Mouse (Mus musculus) heart, adult 8-10 months (tissue): Measurements from ENCODE around the gene Mylpf. TPM values are rescaled to one million over a fixed set of nuclear protein-coding genes. Genes with fewer than 3 reads are reported as not detected.
"Not testable (repeated sequence)": the region's sequence is repeated elsewhere in the genome, so short reads cannot be mapped to it uniquely, and the experiment has no call there.

ENCODE experiments used
- DNase-seq: peaks from one replicate; pipeline ENCODE4 v3.0.0; 2022; ENCODE audit warnings: low spot score
- total RNA-seq, 4 experiments: library from RNA; stranded (reverse); gene quantifications; 2 replicates each; pipeline ENCODE4 v1.2.4; 2022

Gene Mylpf
- total RNA-seq = 10 to 100 TPM in 1 of 4 experiments, 1 to 10 TPM in 3; 6.2 to 14.1 (median 8.2) TPM

DNA sequence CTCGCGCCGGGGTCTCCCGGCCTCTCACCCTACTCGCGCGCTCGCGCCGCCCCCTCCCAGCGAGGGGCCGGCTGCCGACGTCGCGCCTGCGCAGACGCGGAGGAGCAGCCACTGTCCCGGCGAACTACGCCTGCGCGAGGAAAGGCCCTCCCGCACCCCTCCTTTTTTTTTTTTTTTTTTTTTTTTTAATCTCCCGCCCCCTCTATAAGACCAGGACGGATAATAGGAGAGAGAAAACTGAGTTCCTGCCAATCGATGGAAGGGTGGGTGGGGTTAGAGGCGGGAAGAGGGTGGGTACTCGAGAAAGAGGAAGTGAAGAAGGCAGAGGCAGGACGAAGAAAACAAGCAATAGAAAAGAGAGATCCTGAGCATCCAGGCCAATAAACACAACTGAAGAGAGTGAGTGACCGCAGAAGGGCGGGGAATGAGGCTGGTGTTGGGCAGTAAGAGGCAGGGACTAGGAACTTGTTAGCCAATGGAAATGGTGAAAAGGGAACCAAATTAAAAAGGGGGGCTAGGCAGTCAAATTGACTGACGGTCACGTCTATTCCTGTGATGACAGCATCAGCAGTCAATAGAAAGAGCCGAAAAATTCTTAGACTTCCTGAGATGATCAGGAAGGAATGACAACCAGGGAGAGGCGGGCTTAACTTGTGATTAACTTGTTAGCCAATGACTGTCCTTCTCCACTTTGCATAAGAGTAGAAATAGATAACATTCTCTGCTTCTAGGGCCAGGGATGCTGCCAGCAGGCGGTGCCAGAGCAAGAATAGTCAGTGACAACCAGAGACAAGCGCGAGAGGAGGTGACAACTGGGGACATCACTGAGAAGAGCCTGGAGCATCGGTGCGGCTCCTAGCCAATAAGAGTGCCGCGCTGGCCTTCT is at the start of gene Mylpf:
Gene Mylpf, plus strand, starts transcription at position 338 of the 886 bp plus-strand sequence.
- DNase-seq = peak; percentile 97

DNA sequence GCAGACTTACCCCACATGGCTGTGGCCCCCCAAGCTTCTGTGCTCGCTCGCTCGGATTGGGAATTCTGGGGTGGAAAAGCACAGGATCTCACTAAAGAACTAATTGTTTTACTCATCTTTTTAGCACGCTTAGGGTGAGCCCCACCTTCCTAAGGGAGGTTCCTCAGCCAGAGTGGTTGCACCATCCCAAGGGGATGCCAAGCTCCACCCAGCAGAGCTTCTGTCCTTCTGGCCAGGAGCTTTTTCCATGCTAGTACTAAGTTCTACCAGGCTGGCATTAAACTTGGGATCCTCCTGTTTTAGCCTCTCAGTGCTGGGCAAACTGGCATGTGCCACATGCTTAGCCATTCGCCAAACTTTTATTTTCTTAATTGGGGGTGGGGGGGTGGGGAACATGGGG is 46.1 kb upstream of the Mylpf start:
- DNase-seq = no peak

DNA sequence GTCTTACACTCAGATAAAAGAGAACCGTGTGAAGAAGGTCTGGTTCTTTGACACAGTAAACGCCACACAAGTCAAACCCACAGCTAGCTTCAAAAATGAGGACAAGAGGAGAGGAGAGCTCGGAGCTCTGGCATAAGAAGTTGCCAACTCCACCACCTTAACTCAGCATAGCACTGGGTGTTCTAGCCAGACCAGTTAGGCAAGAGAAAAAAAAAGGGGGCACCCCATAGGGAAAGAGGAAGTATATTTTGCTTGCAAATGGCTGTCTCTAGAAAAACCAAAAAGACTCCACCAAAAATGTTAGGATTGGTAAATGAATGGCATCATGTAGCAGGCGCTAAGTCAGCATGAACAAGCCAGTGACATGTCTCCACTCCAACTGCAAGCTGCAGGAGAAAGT is 44.7 kb upstream of the Mylpf start:
- DNase-seq = no peak

DNA sequence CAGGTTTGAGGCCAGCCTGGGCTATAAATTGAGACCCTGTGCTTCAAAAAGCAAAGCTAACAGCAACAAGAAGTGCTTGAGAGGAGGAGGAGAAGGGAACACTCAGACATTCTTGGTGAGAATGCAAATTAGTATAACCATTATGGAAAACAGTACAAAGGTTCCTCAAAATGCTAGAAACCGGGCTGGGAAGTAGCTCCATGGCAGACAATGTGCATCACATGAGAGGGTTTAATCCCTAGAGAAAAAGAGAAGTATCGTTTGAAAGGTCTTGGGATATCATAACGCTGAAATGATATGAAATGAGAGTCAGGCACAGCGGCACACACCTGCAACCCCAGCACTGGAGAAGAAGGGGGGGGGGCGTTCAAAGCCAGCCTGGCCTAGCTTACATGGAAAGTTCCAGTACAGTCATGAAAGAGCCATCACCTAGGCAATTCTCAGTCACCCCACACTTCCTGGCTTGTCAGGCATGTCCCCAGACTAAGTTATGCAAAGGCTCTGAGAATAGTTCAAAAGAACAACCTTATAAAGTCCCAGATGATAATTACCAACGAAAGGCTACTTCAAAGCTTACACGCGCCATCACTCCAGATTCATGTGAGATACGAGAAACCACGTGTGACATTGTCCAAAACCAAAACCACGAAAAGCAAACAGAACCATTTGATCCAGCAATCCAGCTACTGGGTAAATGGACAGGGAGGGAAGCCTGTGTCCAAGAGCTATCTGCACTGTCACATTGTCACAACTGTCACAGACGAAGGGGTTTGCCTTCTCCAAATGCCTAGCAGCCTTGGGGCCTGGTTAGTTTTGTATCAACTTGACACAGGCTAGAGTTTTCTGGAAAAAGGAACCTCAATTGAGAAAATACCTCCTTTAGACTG is 42.8 kb upstream of the Mylpf start:
- DNase-seq = no peak

DNA sequence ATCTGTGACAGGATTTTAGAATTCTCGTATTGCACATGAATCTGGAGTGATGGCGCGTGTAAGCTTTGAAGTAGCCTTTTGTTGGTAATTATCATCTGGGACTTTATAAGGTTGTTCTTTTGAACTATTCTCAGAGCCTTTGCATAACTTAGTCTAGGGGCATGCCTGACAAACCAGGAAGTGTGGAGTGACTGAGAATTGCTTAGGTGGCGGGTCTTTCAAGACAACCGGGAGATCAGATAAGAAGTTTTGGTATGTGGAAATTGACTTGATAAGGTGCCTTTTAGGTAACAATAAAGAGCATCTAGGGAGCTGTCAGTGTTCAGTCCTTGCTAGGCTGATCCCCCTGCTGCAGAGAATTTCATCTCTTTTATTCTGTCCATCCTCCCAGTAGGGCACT is 42.2 kb upstream of the Mylpf start:
- no peak for DNase-seq

- no peak for DNase-seq
Measured at GRCm38 (mm10) chr7:127176937-127177336, 31.8 kb upstream of the Mylpf start.

DNA sequence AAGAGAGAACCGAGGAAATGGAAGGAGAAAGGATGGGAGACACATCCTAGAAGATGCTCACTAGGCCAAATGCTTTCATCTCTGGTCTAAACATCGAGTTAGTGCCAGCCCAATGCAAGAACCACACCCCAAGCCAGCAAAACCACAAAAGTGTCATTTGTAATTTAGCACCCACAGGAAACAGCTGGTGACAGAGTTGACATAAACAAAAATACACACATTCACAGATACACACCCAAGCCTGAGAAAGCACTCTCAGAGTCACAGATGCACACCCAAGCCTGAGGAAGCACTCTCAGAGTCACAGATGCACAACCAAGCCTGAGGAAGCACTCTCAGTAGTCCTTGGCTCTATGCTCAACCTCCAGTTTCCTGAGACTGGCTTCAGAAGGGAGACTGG is 27.9 kb upstream of the Mylpf start:
- no peak for DNase-seq

DNA sequence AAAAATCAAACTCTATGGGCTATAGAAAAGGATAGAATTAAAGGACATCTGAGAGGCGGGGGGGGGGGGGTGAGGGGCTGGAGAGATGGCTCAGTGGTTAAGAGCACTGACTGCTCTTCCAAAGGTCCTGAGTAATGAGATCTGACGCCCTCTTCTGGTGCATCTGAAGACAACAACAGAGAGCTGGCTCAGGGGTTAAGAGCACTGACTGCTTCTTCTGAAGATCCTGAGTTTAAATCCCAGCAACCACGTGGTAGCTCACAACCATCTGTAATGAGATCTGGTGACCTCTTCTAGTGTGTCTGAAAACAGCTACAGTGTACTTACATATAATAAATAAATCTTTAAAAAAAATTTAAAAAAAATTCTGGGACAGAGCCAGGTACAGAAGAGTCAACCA is 27.0 kb upstream of the Mylpf start:
- DNase-seq = not testable (repeated sequence)

DNA sequence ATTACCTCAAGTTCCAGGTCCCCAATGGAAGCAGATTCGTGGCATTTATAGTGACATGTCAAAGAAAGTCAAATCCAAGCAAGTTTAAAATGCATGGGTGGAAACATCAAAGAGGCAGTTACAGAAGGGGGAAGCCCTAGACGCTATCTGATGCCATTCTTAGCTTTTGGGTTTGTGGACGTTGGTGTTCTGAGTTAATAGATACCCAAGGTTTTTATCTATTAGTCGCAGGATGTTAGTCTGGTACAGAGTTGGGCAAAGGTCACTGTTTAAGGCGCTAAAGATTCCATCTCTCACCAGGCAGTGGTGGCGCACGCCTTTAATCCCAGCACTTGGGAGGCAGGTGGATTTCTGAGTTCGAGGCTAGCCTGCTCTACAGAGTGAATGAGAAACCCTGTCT is 25.3 kb upstream of the Mylpf start:
- DNase-seq = no peak

DNA sequence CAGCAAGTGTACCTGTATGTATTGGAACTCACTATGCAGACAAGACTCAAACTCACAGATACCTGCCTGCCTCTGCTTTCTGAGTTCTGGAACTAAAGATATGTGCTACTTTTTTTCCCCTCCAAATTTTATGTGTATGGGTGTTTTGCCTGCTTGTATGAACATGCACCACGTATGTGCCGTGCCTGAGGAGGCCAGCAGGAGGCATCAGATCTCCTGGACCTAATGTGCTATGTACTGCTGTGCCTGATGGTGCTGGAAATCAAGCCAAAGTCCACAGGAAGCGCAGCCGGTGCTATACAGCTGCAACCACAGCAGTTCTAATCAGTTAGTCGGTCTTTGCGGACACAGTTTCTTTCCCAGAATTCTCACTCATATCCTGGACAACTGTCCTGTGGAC is 24.9 kb upstream of the Mylpf start:
- DNase-seq = no peak

DNA sequence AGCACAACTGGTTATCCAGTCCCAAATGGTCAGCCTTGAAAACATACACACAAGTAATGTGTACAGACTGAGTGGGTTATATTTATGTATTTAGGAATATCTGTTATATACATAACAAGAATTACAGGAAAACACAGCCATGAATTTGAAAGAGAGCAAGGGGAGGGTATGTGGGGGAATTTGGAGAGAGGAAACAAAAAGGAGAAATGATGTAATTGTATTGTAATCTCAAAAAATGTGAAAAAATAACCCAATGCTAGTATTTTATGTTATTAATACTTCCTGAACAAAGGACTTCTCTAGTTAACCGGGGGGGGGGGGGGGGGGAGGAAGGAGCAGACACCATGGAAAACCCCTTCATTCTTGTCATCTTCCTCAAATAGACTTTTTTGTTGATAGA is 24.0 kb upstream of the Mylpf start:
- DNase-seq = no peak

GRCm38 (mm10) chr7:127185601-127186000 is 23.1 kb upstream of the Mylpf start:
- no peak for DNase-seq

DNA sequence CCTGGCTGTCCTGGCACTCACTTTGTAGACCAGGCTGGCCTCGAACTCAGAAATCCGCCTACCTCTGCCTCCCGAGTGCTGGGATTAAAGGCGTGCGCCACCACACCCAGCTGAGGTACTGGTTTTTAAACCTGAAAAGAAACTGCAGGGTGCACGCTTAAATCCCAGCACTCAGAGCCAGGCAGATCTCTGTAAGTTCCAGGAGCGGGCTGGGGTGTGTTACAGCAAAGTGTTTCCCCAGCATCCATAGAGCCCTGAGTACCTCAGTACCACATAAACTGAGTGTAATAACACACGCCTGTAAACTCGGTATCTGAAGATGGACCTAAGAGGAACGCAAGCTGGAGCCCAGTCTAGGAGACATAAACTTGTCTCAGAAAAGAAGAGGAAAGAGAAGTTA is 21.3 kb upstream of the Mylpf start:
- DNase-seq = no peak

DNA sequence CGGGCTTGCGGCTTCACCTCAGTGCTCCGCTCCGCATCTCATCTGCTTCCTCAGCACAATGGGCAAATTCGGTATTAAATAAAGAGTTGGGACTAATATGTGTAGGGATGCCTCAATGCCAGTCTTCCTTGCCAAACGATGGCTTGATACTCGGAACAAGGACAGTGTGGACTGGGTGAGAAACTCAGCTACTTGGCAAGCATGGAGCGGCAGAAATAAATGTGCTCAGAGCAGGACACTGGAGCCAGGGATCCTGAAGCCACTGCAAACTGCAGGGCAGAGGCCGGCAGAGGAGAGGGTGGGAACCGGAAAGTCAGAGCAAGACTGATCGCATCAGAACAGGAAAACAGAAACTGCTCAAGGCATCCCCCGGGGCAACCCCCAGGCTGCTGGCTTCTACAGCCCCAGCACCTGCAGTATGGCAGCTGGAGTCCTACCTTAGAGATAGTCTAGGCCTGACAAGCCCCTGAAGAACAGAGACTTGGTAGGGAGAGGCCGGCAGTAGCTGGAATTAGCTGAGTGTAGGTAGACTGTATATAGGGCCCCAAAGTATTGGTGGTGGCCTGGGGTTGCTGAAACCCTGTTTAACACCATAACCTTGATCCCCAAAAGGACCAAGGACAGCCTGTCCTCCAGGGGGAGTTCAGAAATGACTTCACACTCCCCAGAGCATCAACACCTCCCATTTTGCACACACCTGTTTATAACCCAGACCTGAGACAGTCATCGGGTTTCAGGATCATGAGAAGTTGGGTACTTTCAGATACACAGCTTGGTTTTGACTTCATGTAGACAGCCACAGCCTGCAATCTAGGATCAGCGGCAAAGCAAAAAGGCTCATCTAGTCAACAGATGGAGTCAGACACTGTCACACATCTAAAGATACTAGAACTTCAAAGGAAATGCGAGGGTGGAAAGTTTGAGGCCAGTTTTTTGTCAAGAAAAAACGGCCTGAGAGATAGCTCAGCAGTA is 20.1 kb upstream of the Mylpf start:
- DNase-seq = no peak

GRCm38 (mm10) chr7:127190672-127191071 is 18.0 kb upstream of the Mylpf start:
- no peak for DNase-seq

DNA sequence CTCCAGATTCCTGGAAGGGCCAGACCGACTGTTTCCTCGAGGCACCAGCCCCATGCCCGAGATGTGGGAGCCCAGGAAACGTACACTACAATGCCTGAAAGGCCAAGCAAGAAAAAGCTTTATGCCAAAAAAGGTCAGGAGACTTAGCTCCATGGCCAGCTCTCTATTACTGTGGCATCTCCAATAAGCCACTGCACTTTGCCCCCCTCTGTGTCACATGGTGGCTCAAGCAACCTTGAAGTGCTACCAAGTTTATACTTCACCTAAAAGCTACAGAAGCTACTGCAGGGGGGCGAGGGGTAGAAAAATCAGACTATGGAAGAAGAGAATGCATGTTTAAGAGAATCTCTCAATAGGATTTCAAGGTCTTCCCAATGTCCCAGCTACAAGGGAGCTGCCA is 15.7 kb upstream of the Mylpf start:
- no peak for DNase-seq

GRCm38 (mm10) chr7:127194011-127194632 is 14.6 kb upstream of the Mylpf start:
- no peak for DNase-seq

DNA sequence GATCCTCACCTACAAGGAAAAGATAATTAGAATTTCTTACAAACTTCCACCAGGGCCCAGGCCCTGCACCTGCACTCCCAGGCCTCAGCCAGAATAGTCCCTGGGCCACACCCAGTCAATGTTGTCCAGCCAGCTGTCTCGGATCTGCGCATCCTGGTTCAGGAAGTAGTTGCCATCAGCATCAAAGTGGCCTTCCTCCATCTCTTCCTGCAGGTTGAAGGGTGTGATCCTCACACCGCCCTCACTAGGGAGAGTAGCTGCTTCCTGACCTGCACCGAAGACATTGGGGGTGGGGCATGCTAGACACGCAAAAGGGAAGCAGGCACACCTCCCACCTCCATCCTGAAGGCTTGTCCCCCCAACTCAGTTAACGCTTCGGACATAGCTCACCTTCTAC is 14.1 kb upstream of the Mylpf start:
- DNase-seq = no peak

GRCm38 (mm10) chr7:127195544-127196295 is 13.0 kb upstream of the Mylpf start, which contains the start of gene Cd2bp2:
Cd2bp2 (minus strand) TSS chr7:127196050.
- peak; percentile 98 for DNase-seq

DNA sequence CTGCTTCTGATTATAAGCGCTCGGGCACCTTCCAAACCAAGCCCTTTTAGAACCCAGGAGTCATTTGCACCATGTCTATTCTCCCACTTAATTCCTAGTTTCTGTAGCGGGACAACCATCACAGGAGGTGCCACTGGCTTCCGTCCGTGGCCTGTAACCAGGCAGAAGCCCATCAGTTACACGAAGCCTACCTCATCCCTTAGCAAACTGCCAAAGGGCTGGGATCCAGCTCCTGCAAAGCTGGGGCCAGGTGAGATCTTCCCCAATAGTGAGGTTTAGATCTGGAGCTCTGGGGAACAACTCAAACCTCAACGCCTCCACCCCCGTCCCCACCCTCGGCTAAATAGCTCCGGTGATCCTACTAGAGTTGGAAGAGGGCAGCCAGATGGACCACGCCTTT is 12.2 kb upstream of the Mylpf start:
- no peak for DNase-seq
